Mouse (Mus musculus) heart, adult 18-20 months (tissue): Measurements from ENCODE around the gene Gm21209. TPM values are rescaled to one million over a fixed set of nuclear protein-coding genes. Genes with fewer than 3 reads are reported as not detected.
"Not testable (repeated sequence)": the region's sequence is repeated elsewhere in the genome, so short reads cannot be mapped to it uniquely, and the experiment has no call there.

Experiments
- DNase-seq, 2 experiments: peaks; one replicate each; pipeline ENCODE4 v3.0.0; 2021 to 2022; ENCODE audit warnings: mixed read lengths in 1 of 2
- long read RNA-seq, 2 experiments: library from polyadenylated mRNA; stranded (forward); transcript quantifications; one replicate each; pipeline ENCODE4 v2.0.0; 2021
- total RNA-seq, 2 experiments: library from RNA; stranded (reverse); gene quantifications; 2 replicates each; pipeline ENCODE4 v1.2.3; 2021

Gm21209 gene
- total RNA-seq = not detected
- long read RNA-seq, experiment 1 = 0 reads
- long read RNA-seq, experiment 2 = 0 reads

GRCm38 (mm10) chrY:49570856-49571255, at the start of gene Gm21209:
Gene Gm21209 (plus strand): TSS chrY:49571156.
- DNase-seq = not testable (repeated sequence)
